Mouse (Mus musculus): ENCODE measurements around the gene Mical1. TPM values are rescaled to one million over a fixed set of nuclear protein-coding genes. Genes with fewer than 3 reads are reported as not detected.

The Mical1 gene
- total RNA-seq (2014; fragmentation: Nextera tagmentation) (74.8 and 105 TPM in 2 replicates), total RNA-seq (2017) (32.2 and 49.3 TPM in 2 replicates)

DNA sequence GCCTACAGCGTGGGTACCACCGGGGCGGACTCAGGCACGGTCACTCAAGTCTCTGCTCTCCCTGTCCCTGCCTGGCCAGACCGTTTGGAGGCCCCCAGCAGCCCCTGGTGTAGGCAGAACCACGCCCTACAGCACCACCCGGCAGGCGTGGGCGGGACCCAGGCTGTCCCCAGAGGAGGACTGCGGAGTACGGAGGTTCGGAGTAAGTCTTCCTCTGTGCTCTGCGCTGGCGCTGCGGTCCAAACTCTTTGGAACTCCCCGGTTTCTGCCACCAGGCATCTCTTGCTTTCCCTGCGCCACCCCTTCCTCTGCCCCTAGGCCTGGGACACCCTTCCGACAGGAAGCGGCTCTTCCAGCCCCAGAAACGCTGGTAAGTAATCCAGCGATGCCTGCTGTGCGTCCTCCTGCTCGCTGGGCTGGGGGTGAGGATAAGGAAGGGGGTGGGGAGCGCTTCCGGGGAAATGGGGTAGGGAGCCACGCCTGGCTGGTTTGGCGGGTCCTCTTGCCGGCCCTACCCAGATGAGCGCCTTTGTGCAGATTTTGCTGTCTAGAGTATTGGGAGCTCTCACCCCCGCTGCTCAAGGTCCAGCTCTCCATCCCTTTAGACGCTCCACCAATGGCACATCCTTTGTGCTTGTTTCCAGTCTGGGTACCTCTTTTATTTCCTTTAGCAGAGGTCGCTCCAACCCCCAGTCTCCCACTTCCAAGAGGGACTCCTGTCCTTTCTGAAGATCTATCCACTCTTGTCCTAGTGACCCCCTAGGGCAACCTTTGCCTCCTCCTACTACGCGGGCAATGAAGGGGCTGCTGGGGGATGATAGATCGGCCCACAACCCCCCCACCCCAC lies at the start of gene Mical1:
TSS of gene Mical1 (plus strand) at position 144 of the 847 bp plus-strand sequence.
- peak; percentile 24 for ATAC-seq (replicated peaks; ENCODE audit: poor library complexity, severe bottlenecking)

DNA sequence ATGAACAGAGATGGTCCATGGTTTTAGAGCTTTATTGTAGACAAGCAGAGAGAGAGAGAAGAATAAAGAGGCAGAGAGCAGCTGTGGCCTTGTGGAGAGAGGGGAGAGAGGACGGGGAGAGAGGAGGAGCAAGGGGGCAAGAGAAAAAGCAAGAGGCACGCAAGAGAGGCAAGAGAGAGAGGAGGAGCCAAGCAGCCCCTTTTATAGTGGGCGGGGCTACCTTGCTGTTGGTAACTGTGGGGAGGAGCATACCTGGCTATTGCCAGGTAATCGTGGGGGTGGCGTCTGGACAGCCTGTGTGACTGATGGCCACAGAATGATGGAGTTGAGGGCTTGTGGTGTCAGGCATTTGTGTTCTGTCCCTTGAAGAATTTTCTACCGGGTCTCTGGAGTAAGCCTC lies 49.7 kb upstream of the Mical1 start:
- no peak for ATAC-seq (replicated peaks; ENCODE audit: poor library complexity, severe bottlenecking)

DNA sequence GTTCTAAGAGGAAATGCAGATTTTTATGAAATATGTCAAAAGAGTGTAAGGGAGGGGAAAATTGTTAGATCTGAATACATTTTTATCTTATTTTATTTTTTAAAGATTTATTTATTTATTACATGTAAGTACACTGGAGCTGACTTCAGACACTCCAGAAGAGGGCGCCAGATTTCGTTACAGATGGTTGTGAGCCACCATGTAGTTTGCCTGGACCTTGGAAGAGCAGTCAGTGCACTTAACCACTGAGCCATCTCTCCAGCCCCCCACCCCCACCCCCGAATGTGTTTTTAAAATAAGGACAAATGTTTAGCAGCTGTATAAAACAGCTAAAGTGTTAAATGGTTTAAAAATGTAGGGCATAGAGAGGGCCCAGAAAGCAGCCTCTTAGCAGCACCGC lies 41.5 kb upstream of the Mical1 start:
- ATAC-seq (replicated peaks; ENCODE audit: poor library complexity, severe bottlenecking), result no peak

GRCm38 (mm10) chr10:41435141-41435540 lies 41.0 kb upstream of the Mical1 start:
- ATAC-seq (replicated peaks; ENCODE audit: poor library complexity, severe bottlenecking), result no peak

DNA sequence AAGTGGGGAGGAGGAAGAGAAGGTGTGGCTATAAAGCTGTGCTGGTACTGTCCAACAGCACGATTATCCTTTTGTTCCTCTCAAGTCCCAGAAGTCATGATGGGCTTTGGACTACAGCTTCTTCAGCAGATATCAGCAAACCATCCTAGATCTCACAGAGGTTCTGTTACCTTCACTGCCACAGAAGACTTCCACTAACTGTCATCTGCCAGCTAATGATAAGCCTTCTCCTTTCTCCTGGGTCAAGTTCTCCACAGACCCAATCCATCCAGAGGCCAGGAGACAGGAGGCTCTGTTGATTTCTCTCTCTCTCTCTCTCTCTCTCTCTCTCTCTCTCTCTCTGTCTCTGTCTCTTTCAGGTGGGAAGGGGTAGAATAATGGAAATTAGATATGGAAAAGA lies 27.9 kb upstream of the Mical1 start:
- no peak for ATAC-seq (replicated peaks; ENCODE audit: poor library complexity, severe bottlenecking)

DNA sequence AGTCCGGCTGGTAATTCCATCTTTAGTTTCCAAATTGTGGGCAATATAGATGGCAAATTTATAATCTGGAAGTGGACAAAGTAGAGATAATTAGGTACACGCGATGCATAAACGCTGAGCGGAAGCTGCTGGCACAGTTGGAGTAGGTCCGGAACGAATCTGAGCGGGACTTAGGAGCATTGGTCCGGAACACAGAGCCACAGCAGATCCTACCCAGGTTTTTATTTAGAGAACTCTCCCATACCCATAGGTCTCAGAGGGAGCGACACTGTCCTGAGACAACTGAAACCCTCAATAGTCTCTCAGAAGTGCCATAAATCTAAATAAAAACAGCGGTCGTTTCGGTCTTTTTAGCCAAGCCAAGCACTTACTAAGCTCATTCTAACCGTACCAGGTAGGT lies 26.4 kb upstream of the Mical1 start:
- peak; percentile 36; the same call in 1 of the 2 replicates for ATAC-seq (replicated peaks; ENCODE audit: poor library complexity, severe bottlenecking)

- ATAC-seq (replicated peaks; ENCODE audit: poor library complexity, severe bottlenecking), result peak; percentile 94
Measured at GRCm38 (mm10) chr10:41450137-41450670, 25.9 kb upstream of the Mical1 start, which contains the start of gene Zbtb24. Gene Zbtb24 (plus strand): TSS chr10:41450383.

- ATAC-seq (replicated peaks; ENCODE audit: poor library complexity, severe bottlenecking), result no peak
Measured at GRCm38 (mm10) chr10:41450780-41451522, 25.2 kb upstream of the Mical1 start.

DNA sequence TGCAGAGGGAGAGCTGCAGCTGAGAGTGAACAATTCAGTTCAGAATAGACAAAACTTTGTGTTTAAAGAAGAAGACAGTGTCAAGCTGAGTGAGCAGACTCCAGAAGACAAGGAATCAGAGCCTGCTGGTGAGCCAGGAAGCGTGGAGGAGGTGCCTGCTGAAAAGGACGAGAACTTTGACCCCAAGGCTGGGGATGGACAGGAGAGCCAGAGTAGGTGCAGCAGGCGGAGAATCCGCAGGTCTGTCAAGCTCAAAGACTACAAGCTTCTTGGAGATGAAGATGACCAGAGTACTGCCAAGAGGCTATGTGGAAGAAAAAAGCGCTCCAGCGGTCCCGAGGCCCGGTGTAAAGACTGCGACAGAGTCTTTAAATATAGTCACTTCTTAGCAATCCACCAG lies 24.5 kb upstream of the Mical1 start:
- no peak for ATAC-seq (replicated peaks; ENCODE audit: poor library complexity, severe bottlenecking)

DNA sequence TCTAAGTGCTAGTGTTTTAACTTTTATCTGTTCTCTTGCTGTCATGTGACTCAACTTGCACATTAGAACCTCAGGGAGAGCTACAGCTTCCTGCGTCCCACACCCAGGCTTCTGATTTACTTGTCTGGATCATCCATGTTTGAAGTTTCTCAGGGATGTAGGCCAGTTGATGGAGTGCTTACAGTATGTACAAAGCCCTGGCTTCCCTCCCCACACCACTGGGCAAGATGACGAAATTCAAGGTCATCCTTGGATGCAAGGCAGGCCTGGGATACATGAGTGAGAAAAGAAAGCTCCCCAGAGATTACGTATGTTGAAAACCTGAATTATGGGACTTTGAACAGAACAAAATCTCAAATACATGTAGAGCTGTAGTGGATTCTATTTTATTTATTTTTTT lies 23.3 kb upstream of the Mical1 start:
- no peak for ATAC-seq (replicated peaks; ENCODE audit: poor library complexity, severe bottlenecking)

DNA sequence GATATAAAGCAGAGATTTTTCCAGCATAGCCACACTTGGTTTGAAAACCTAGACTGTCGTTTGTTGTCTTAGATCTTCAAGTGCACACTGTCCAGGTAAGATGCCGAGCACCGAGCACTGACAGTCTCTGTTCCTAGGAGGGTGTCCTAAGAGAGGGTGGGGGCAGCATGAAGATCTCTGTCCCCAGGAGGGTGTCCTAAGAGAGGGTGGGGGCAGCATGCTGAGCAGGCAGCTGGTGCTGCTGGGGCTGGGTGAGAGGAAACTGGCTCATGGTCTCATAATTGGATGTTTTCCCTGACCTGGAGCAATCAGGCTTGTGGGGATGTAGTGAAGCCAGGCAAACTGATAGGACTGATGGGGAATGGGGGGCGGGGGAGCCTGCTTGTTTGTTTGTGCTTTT lies 16.1 kb upstream of the Mical1 start:
- ATAC-seq (replicated peaks; ENCODE audit: poor library complexity, severe bottlenecking), result no peak

DNA sequence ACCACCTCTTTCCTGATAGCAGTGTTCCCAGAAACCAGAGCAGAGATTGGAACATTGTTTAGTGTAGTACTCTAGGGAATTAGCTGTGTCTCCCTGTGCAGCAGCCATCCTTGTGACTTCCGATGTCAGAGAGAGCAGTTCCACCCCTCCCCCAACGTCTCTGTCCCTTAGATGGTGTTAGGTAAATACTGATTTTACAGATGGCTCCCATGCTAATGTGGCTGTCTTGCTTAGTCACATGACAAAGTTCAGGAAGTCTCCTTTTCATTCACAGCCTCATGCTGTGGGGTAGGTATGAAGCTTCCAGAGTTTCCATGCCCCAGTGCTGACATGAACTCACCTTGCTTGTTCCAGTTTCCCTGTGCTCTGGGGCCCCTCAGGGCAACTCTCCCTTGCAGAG lies 15.6 kb upstream of the Mical1 start:
- ATAC-seq (replicated peaks; ENCODE audit: poor library complexity, severe bottlenecking), result no peak

DNA sequence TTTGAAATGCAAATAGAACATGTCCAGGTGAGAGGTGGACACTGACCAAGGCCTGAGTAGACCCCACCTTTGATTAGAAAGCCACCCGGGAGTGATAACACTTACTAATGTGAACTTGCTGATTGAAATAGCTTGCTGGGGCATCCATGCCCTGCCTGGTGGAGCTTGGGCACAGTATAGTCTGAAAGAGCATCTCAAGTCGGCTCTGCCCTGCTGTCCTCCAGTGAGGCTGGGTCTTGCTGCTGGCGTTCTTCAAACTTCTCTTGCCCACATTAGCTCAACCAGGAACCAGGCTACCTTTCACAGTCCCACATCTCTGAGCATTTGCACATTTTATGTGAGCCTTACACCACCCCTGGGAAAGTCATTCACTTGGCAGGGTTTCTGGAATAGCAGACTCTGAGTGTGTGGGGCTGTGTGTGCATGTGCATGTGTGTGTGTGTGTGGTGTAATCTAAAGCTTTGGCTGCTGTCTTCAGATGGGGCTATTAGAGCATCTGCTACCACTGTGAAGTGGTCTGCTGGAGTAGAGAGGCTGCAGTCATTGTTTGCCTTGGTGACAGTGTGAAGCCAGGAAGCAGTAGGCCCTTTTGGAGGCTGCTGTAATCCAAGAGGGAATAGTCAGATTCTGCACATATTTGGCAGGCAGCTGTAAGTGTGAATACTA lies 14.9 kb upstream of the Mical1 start:
- no peak for ATAC-seq (replicated peaks; ENCODE audit: poor library complexity, severe bottlenecking)

- ATAC-seq (replicated peaks; ENCODE audit: poor library complexity, severe bottlenecking), result no peak
Measured at GRCm38 (mm10) chr10:41464401-41464955, 11.6 kb upstream of the Mical1 start.

GRCm38 (mm10) chr10:41467325-41467724 lies 8.8 kb upstream of the Mical1 start:
- ATAC-seq (replicated peaks; ENCODE audit: poor library complexity, severe bottlenecking), result no peak

DNA sequence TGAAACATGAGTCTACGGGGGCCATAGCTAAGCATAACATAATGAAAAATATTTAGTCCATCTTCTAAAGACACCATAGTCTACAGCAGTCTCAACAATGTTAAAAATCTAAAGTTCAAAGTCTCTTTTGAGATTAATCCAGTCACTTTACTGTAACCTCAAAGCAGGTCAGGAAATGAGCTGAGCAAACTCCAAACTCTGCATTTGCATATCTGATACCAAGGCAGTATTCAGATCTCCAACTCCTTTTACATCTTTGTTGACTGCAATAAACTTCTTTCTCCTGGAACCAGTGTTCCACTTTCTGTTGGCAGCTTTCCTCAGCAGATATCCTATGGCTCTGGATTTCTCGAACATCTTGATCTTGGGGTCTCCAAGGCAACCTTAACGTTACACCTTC lies 5.4 kb upstream of the Mical1 start:
- ATAC-seq (replicated peaks; ENCODE audit: poor library complexity, severe bottlenecking), result no peak

- ATAC-seq (replicated peaks; ENCODE audit: poor library complexity, severe bottlenecking), result no peak
Measured at GRCm38 (mm10) chr10:41472534-41472933, 3.6 kb upstream of the Mical1 start.

- peak; percentile 25 for ATAC-seq (replicated peaks; ENCODE audit: poor library complexity, severe bottlenecking)
Measured at GRCm38 (mm10) chr10:41472962-41473481, 3.1 kb upstream of the Mical1 start.

DNA sequence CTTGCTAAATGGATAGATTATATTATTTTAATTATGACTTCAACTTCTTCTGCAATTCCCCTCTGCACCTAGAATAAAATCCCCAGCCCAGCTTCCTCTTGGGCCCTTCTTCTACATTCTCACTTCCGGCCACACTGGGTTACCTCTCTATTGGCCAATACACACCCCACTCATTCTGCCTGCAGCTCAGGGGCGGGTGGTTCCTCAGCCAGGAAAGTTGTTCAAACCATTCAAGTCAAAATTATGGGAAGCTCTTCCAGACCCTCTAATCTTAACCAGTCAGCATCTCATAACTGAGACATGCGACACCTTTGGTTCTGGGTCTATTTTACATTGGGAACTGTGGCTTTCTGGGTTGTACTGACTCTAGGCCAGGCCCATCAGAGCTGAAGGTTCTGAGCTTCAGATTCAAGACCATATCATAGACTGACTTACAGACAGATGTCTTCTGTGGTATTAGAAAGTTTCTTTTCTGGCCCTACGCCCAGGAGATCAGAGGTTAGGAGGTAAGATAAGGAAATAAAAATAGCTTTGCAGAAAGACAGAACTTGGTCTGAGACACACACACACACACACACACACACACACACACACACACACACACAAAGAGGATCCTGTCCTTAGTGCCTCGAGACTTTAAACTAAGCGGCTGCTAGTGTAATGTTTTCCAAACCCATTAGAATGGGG lies 2.2 kb upstream of the Mical1 start:
- peak; percentile 56 for ATAC-seq (replicated peaks; ENCODE audit: poor library complexity, severe bottlenecking)
